Mouse (Mus musculus) midbrain, embryonic 15.5 days (tissue): ENCODE results near the gene A430078G23Rik. TPM values are rescaled to one million over a fixed set of nuclear protein-coding genes. Genes with fewer than 3 reads are reported as not detected.

Experiments used
- polyA plus RNA-seq: library from polyadenylated mRNA; unstranded; fragments of >200 nt; fragmentation: Nextera tagmentation; extraction: Ambion mirVana; gene quantifications from 2 replicates; pipeline ENCODE4 v1.2.1, GENCODE M21; 2015

The A430078G23Rik gene
- polyA plus RNA-seq, 1 experiment from 2014 or later, result not detected

Other genes starting within 250 kb of the A430078G23Rik start
- gene Insr, start 73.8 kb upstream of the A430078G23Rik start, polyA plus RNA-seq, result 64.0 and 64.4 TPM in 2 replicates
- gene Arhgef18, start 39.6 kb downstream of the A430078G23Rik start, polyA plus RNA-seq, result 11.8 and 13.3 TPM in 2 replicates
- gene Pex11g, start 114.3 kb downstream of the A430078G23Rik start, polyA plus RNA-seq, result 4.9 and 5.4 TPM in 2 replicates
- 0.23 and 0.49 TPM in 2 replicates for gene Tex45, start 117.4 kb downstream of the A430078G23Rik start, polyA plus RNA-seq
- gene Zfp358, start 139.7 kb downstream of the A430078G23Rik start, polyA plus RNA-seq, result 83.9 and 89.2 TPM in 2 replicates
- gene Mcoln1, start 147.0 kb downstream of the A430078G23Rik start, polyA plus RNA-seq, result 126 and 130 TPM in 2 replicates
- gene Pnpla6, start 162.0 kb downstream of the A430078G23Rik start, polyA plus RNA-seq, result 42.5 and 45.5 TPM in 2 replicates
- 0.43 and 0.57 TPM in 2 replicates for gene C330021F23Rik, start 214.6 kb downstream of the A430078G23Rik start, polyA plus RNA-seq
- gene Camsap3, start 233.9 kb downstream of the A430078G23Rik start, polyA plus RNA-seq, result 51.8 and 53.5 TPM in 2 replicates